Mouse (Mus musculus) bone marrow macrophage, adult 2 months (primary cell): ENCODE results near the gene Dhtkd1.

Source experiments
- CTCF ChIP-seq: IDR thresholded peaks from 2 replicates; pipeline ENCODE4 v1.5.1; 2012; ENCODE audit warnings: low read depth, mild to moderate bottlenecking, low read length, moderate library complexity
- POLR2A ChIP-seq: IDR thresholded peaks from 2 replicates; pipeline ENCODE4 v1.6.1; 2012; ENCODE audit warnings: mild to moderate bottlenecking, low read depth, low read length, borderline replicate concordance

DNA sequence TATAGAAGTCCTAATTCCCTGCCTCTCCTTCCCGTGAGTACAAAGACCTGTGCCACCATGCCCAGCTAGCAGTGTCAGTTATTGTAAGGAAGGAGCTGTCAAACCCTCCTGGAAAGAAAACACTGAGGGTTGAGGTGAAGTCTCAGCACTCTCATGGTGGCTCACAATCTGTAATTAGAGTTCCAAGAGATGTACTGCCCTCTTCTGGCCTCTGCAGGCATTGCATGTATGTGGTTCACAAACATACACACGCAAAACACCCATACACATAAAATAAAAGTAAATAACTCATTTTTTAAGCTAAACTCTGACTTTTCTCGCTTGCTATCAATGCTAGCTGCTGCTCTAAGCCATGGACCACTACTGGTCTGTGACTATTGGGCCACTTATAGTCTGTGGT, 36.0 kb downstream of the Dhtkd1 start:
- TF ChIP-seq CTCF = peak; percentile 26; the same call in 1 of the 2 replicates
- TF ChIP-seq POLR2A = no peak
